Comparison of ENCODE assay signal across 10 mouse cellular contexts in the genomic region with DNA sequence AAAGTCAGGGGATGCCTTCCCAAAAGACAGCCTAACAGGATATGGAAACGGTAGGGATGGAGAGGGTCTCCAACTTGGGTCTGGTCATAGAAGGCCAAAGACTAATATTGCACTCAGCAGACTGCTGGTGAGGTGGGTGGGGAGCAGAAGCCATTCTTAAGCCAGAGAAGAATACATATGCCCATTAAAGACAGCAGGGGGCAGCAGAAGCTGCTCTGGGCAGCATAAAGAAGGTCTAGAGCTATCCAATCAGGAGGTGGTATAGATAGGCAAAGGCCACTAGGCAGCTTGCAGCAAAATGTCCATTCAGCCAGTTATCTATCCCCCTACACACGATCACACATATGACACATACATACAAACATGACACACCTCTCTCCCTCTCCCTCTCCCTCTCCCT. TPM values are rescaled to one million over a fixed set of nuclear protein-coding genes. Genes with fewer than 3 reads are reported as not detected.
DNase-seq lines count a peak whose midpoint lies in the region; ATAC-seq and TF ChIP-seq lines count a peak whose summit lies in the region.
"Had no signal": no experiment of that assay in that cellular context is flagged by ENCODE, and none has a peak within 500 bp of the region (broad histone marks: within the 10 kb centered on the region; RNA-seq: fewer than 3 reads in every experiment).

No protein-coding gene starts in this region.

- DNase-seq in heart, postnatal 0 days (ENCODE audit: low spot score): peak; percentile 18
- no peak for DNase-seq in heart, adult 11 months
- DNase-seq in 3T3-L1 (ENCODE audit: low read depth, low spot score): peak; percentile 47
- peak; percentile 62 for DNase-seq in MEL (ENCODE audit: low read depth, low spot score)
- DNase-seq in embryo, embryonic 10.5 days (ENCODE audit: low spot score): peak; percentile 44
- DNase-seq in layer of hippocampus, postnatal 25 days (ENCODE audit: extremely low spot score in 1 of 2, low spot score in 1 of 2): peak; percentile 8 to 17
- peak; percentile 45 for DNase-seq in stomach, postnatal 0 days (ENCODE audit: low spot score)
- DNase-seq in urinary bladder, adult 2 months (ENCODE audit: low spot score): no peak

- no peak overlapping the region for H3K4me3 ChIP-seq in heart, postnatal 0 days (ENCODE audit: low read depth, low read length)
- no peak overlapping the region for H3K4me3 ChIP-seq in MEL (ENCODE audit: control insufficient read depth in 1 of 2, insufficient read depth in 1 of 2, low read depth in 2 of 2, low read length in 2 of 2)
- no peak overlapping the region for H3K4me3 ChIP-seq in stomach, postnatal 0 days (ENCODE audit: low read depth, low read length)
- H3K4me3 ChIP-seq: embryonic facial prominence, embryonic 12.5 days; limb, embryonic 15.5 days had no signal

- no peaks in the 10 kb centered on the region for H3K27me3 ChIP-seq in heart, postnatal 0 days (ENCODE audit: control insufficient read depth, insufficient read depth, low read length)
- H3K27me3 ChIP-seq in MEL (ENCODE audit: control insufficient read depth in 1 of 2, insufficient read depth in 2 of 2, low read length in 2 of 2): peaks cover 5 to 12% of the 10 kb centered on the region in 2 experiments
- H3K27me3 ChIP-seq in stomach, postnatal 0 days (ENCODE audit: control insufficient read depth, insufficient read depth, low read length): no peaks in the 10 kb centered on the region
- H3K27me3 ChIP-seq: embryonic facial prominence, embryonic 12.5 days; limb, embryonic 15.5 days had no signal

- H3K36me3 ChIP-seq in heart, postnatal 0 days (replicated peaks; ENCODE audit: control insufficient read depth, insufficient read depth, low read length): no peaks in the 10 kb centered on the region
- H3K36me3 ChIP-seq in MEL (ENCODE audit: control insufficient read depth in 1 of 2, insufficient read depth in 2 of 2, low read length in 2 of 2): no peaks in the 10 kb centered on the region
- H3K36me3 ChIP-seq in stomach, postnatal 0 days (ENCODE audit: control insufficient read depth, insufficient read depth, low read length): no peaks in the 10 kb centered on the region
- H3K36me3 ChIP-seq: embryonic facial prominence, embryonic 12.5 days; limb, embryonic 15.5 days had no signal

- WGBS in heart, postnatal 0 days: 56% methylated on average over 2 of the region's 2 CpGs
- 55% methylated on average over 2 of the region's 2 CpGs for WGBS in stomach, postnatal 0 days

- TF ChIP-seq RAD21 in MEL (IDR thresholded peaks at IDR 0.05; ENCODE audit: low read depth, low read length): peak; percentile 76

- H3K9ac ChIP-seq in heart, postnatal 0 days (replicated peaks; ENCODE audit: low read depth, low read length): no peak overlapping the region
- no peak overlapping the region for H3K9ac ChIP-seq in MEL (ENCODE audit: control insufficient read depth, low read depth, low read length, poor library complexity, severe bottlenecking)
- no peak overlapping the region for H3K9ac ChIP-seq in stomach, postnatal 0 days (ENCODE audit: low read length)
- H3K9ac ChIP-seq: embryonic facial prominence, embryonic 12.5 days; limb, embryonic 15.5 days had no signal

- no peak overlapping the region for H3K4me2 ChIP-seq in heart, postnatal 0 days (ENCODE audit: low read depth, low read length)
- H3K4me2 ChIP-seq in stomach, postnatal 0 days (replicated peaks; ENCODE audit: low read depth): no peak overlapping the region
- H3K4me2 ChIP-seq: embryonic facial prominence, embryonic 12.5 days; limb, embryonic 15.5 days had no signal

- H3K79me2 ChIP-seq in MEL (ENCODE audit: control insufficient read depth, insufficient read depth, low read length, poor library complexity): no peaks in the 10 kb centered on the region

- peak; percentile 64 for TF ChIP-seq CTCF in heart, postnatal 0 days (IDR thresholded peaks at IDR 0.05; ENCODE audit: low read depth)
- peak; percentile 57 to 84 (median 65) for TF ChIP-seq CTCF in MEL (IDR thresholded peaks at IDR 0.05 in 2 of 3, conservative IDR thresholded peaks at IDR 0.05 in 1 of 3; ENCODE audit: control insufficient read depth in 1 of 3, insufficient read depth in 1 of 3, low read depth in 2 of 3, low read length in 3 of 3, poor library complexity in 1 of 3, severe bottlenecking in 1 of 3)
- peak; percentile 78 for TF ChIP-seq CTCF in stomach, postnatal 0 days (IDR thresholded peaks at IDR 0.05; ENCODE audit: low read depth)

- no peak overlapping the region for H3K27ac ChIP-seq in heart, postnatal 0 days (ENCODE audit: low read depth)
- H3K27ac ChIP-seq in MEL (ENCODE audit: control insufficient read depth, low read depth, low read length): no peak overlapping the region
- no peak overlapping the region for H3K27ac ChIP-seq in stomach, postnatal 0 days (replicated peaks)
- H3K27ac ChIP-seq: embryonic facial prominence, embryonic 12.5 days; limb, embryonic 15.5 days had no signal

- H3K4me1 ChIP-seq in heart, postnatal 0 days (ENCODE audit: control insufficient read depth, insufficient read depth): no peaks in the 10 kb centered on the region
- H3K4me1 ChIP-seq in MEL (ENCODE audit: control insufficient read depth in 1 of 2, insufficient read depth in 2 of 2, low read length in 2 of 2): no peaks in the 10 kb centered on the region
- H3K4me1 ChIP-seq in stomach, postnatal 0 days (replicated peaks; ENCODE audit: control insufficient read depth, insufficient read depth): no peaks in the 10 kb centered on the region
- H3K4me1 ChIP-seq: embryonic facial prominence, embryonic 12.5 days; limb, embryonic 15.5 days had no signal

- ATAC-seq in heart, postnatal 0 days (ENCODE audit: insufficient read depth, low read depth): no peak
- ATAC-seq in stomach, postnatal 0 days (ENCODE audit: low FRiP score, low TSS enrichment): peak; percentile 71

- TF ChIP-seq POLR2A in MEL (IDR thresholded peaks at IDR 0.05; ENCODE audit: control insufficient read depth in 1 of 2, insufficient read depth in 1 of 2, low read depth in 1 of 2, low read length in 2 of 2, poor library complexity in 1 of 2): no peak

- TF ChIP-seq EP300 in heart, postnatal 0 days (IDR thresholded peaks at IDR 0.05; ENCODE audit: low read depth): no peak
- TF ChIP-seq EP300 in MEL (IDR thresholded peaks at IDR 0.05; ENCODE audit: low read depth in 1 of 2, low read length in 2 of 2): no peak
- no peak for TF ChIP-seq EP300 in stomach, postnatal 0 days (optimal IDR thresholded peaks at IDR 0.05)

- H3K9me3 ChIP-seq in heart, postnatal 0 days (replicated peaks; ENCODE audit: control insufficient read depth, low read length): no peaks in the 10 kb centered on the region
- H3K9me3 ChIP-seq in MEL (replicated peaks; ENCODE audit: insufficient read depth, low read length): no peaks in the 10 kb centered on the region
- no peaks in the 10 kb centered on the region for H3K9me3 ChIP-seq in stomach, postnatal 0 days (ENCODE audit: control insufficient read depth, low read length)
- H3K9me3 ChIP-seq: limb, embryonic 15.5 days had no signal

TF ChIP-seq in MEL, 35 proteins besides CTCF, POLR2A, EP300 and RAD21:
- TF ChIP-seq SMC3 (IDR thresholded peaks at IDR 0.05; ENCODE audit: low read depth, low read length): peak; percentile 88
- peak; percentile 66 for TF ChIP-seq ZC3H11A (IDR thresholded peaks at IDR 0.05; ENCODE audit: low read depth, low read length)
- TF ChIP-seq TBP (IDR thresholded peaks at IDR 0.05; ENCODE audit: low read depth, low read length): no peak

RNA-seq across cellular contexts. Expression of a gene that starts 17.1 kb away (rescaled TPM):
- not detected in 2 replicates for total RNA-seq in heart, postnatal 0 days (2014; rRNA removed; ENCODE audit: low replicate concordance)
- not detected in 2 replicates for polyA plus RNA-seq in heart, postnatal 0 days (2015; fragmentation: Nextera tagmentation; extraction: Ambion mirVana)
- total RNA-seq in MEL (2012; rRNA removed): not detected in 2 replicates
- not detected for polyA plus RNA-seq in MEL (2012; ENCODE audit: insufficient read depth in 1 of 2, insufficient read length in 2 of 2, low read depth in 1 of 2, low replicate concordance in 2 of 2, missing spikeins in 1 of 2)
- not detected for total RNA-seq in layer of hippocampus, postnatal 25 days (2021)
- polyA plus RNA-seq in stomach, postnatal 0 days (2015; fragmentation: Nextera tagmentation; extraction: Ambion mirVana): 0.39 TPM in 2 replicates
- polyA plus RNA-seq in urinary bladder, adult 2 months (2012; rRNA removed): not detected in 2 replicates
- polyA plus RNA-seq: embryonic facial prominence, embryonic 12.5 days; limb, embryonic 15.5 days had no signal

RNA-seq across cellular contexts. Expression of a gene that starts 55.0 kb away (rescaled TPM):
- 6.0 and 7.3 TPM in 2 replicates for total RNA-seq in heart, postnatal 0 days (2014; rRNA removed; ENCODE audit: low replicate concordance)
- 9.8 and 10.5 TPM in 2 replicates for polyA plus RNA-seq in heart, postnatal 0 days (2015; fragmentation: Nextera tagmentation; extraction: Ambion mirVana)
- 52.2 and 65.9 TPM in 2 replicates for total RNA-seq in MEL (2012; rRNA removed)
- polyA plus RNA-seq in MEL (2012; ENCODE audit: insufficient read depth in 1 of 2, insufficient read length in 2 of 2, low read depth in 1 of 2, low replicate concordance in 2 of 2, missing spikeins in 1 of 2): 10 to 100 TPM in 1 of 2 experiments, not detected in 1; 61.8 TPM
- total RNA-seq in layer of hippocampus, postnatal 25 days (2021): 10 to 100 TPM; 25.1 to 26.4 TPM
- polyA plus RNA-seq in stomach, postnatal 0 days (2015; fragmentation: Nextera tagmentation; extraction: Ambion mirVana): 12.5 and 12.8 TPM in 2 replicates
- 15.7 and 16.3 TPM in 2 replicates for polyA plus RNA-seq in urinary bladder, adult 2 months (2012; rRNA removed)

Comparison
In these comparisons a context has a peak if more than half of its experiments do, and no peak if none do; other contexts are left out.
1. DNase-seq: peak in heart, postnatal 0 days (single experiment), 3T3-L1 (single experiment), MEL (single experiment), embryo, embryonic 10.5 days (single experiment), layer of hippocampus, postnatal 25 days (2 of 2) and stomach, postnatal 0 days (single experiment); none in heart, adult 11 months (single experiment) and urinary bladder, adult 2 months (single experiment).
2. Peak in every context shown above with its lines, with median percentiles within 50 percentile points of each other: CTCF ChIP-seq.